Mouse (Mus musculus): ENCODE data around the gene Hs2st1.

GRCm38 (mm10) chr3:144384648-144385047, 185.3 kb downstream of the Hs2st1 start:
- no peak for TF ChIP-seq BHLHE40 (IDR thresholded peaks at IDR 0.05; ENCODE audit: low read depth, low read length)
- no peak for TF ChIP-seq CTCF (conservative IDR thresholded peaks at IDR 0.05 in 1 of 2, IDR thresholded peaks at IDR 0.05 in 1 of 2; ENCODE audit: low read depth in 2 of 2, low read length in 2 of 2)
- TF ChIP-seq POLR2A (IDR thresholded peaks at IDR 0.05; ENCODE audit: low read depth, low read length): no peak
- TF ChIP-seq ZKSCAN1 (IDR thresholded peaks at IDR 0.05; ENCODE audit: borderline replicate concordance, low read depth, low read length): no peak
- no peak for TF ChIP-seq POLR2AphosphoS2 (IDR thresholded peaks at IDR 0.05; ENCODE audit: low read depth, low read length)
- no peak for TF ChIP-seq CHD2 (IDR thresholded peaks at IDR 0.05; ENCODE audit: low read length)
- TF ChIP-seq ETS1 (conservative IDR thresholded peaks at IDR 0.05; ENCODE audit: low read depth, low read length): no peak

Data from CH12.LX (cell line).